Mouse (Mus musculus): ENCODE results near the gene Gpr87.

Gpr87 gene

GRCm38 (mm10) chr3:59135911-59136653 is 58.8 kb downstream of the Gpr87 start:
- peak; percentile 68 for DNase-seq

- DNase-seq: no peak
Measured at GRCm38 (mm10) chr3:59133189-59133588, 61.7 kb downstream of the Gpr87 start.

- no peak for DNase-seq
Measured at GRCm38 (mm10) chr3:59131966-59132365, 62.9 kb downstream of the Gpr87 start.

GRCm38 (mm10) chr3:59131081-59131480 is 63.8 kb downstream of the Gpr87 start:
- DNase-seq: peak; percentile 61

DNA sequence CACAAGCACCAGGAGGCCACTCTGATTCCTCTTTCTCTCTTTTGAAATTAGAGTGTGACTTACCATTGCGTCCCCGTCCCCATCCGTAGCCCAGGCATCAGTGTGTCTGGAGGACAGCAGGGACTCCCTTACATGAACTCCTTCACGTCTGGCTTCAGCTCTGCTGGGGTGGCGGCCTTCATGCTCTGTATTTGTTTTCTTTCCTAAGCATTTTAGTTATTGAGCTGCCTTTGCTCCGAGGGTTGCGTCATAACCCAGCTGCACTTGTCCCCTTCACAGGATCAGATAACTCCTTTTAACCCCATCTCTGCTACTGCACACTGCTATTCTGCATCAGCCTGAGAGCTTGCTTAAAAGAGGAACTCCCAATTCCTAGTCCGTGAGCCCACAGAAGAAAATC is 64.5 kb downstream of the Gpr87 start:
- peak; percentile 49 for DNase-seq

GRCm38 (mm10) chr3:59129547-59129946 is 65.4 kb downstream of the Gpr87 start:
- no peak for DNase-seq
